Mouse (Mus musculus) lung, postnatal 36 days (tissue): ENCODE results near the gene 1700029H14Rik.

Experiments used
- DNase-seq: peaks from one replicate; pipeline ENCODE4 v3.0.0; 2022; ENCODE audit warnings: mixed read lengths

1700029H14Rik gene

DNA sequence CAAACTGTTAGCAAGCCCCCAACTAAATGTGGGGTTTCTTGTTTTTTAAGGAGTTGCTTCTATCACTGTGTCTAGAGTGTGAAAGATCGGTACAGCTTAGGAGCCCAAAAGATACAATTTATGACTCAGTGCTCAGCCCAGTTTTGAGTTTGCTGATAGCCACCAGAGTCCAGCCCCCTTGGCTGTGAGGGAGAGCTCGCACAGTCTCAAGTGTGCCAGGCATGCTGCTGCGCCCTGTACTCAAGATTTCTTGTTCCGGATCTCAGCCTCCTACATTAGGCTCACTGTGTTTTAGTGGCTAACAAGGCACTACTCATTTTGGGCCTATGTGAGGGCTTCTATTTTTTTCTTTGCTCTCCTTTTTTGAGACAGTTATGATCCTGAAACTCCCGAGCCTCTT, 22.1 kb downstream of the 1700029H14Rik start:
- DNase-seq, result peak; percentile 61

- DNase-seq, result peak; percentile 95
Measured at GRCm38 (mm10) chr8:13538821-13539220, 23.4 kb downstream of the 1700029H14Rik start.

DNA sequence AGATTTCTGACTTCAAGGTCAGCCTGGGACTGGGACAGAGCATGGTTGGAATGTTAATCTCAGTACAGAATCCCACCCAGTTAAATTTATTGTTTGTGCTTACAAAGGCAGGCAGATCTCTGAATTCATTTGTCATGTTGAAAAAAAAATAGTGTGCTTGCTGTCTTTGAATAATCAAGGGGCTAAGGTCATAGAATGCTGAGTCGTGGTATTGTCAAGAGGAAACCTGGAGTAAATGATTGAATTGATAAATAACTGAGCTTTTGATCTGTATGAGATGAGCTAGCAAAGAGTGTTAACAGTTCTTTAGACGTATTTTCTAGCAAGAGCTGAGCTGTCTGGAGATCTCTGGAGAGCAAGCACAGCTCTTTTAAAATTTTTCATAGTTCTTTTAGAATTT, 25.2 kb downstream of the 1700029H14Rik start:
- no peak for DNase-seq

DNA sequence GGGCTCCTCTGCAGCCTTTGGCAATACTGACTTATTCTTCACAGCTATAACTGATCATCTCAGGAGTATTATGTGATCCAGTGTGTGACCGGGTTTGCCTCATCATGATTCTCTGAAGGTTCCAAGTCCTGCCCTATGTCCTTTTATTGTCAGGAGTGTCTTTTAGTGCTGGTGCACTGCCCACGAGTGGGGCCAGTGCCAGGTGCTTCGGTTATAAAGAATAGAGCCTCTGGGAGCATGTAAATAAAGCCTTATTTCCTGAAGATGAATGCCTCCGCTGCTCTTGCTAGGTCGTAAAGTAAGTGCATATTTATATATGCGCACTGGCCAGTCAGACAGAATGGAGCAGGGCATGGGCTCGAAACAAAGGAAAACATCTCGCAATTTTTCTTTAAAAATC, 29.1 kb downstream of the 1700029H14Rik start:
- DNase-seq, result peak; percentile 47

- no peak for DNase-seq
Measured at GRCm38 (mm10) chr8:13531602-13532171, 30.6 kb downstream of the 1700029H14Rik start.

GRCm38 (mm10) chr8:13530941-13531340, 31.3 kb downstream of the 1700029H14Rik start:
- DNase-seq, result peak; percentile 96

DNA sequence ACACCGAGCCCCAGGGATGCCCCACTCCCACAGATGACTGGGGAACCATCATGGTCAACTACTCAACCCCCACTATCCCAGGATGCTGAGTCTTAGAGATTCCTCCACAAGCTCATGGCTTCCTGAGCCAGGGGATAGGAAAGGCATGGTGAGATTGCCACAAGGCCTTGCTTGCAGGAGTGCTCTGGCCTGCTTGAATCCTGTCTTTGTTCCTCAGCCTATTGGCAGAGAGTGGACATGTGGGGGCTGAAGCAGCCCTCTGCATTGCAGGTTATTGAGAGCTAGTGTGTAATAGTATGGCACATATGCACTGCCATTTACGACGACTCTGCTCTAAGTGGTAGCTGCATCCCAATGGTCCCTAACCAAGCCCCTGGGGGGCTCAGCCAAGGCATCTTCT, 31.9 kb downstream of the 1700029H14Rik start:
- no peak for DNase-seq

DNA sequence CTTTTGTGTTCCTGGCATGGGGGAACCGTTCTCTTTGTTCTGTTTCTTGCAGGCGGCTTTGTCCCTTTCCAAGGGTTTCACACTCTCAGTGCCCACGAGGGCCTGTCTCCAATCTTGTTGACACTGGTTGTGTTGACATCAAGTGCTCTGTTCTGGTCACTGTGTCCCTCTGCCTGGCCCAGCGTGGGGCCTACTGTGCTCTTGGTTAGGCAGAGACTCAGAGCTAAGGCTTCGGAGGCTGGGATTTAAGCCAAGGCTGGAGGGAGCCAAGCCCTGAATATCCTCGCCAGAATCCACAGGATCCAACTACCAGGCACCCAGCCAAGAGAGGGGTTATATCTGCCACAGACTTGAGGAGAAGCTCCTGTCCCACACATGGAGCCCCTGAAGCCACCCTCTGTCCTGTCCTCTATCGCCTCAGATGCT, 32.4 kb downstream of the 1700029H14Rik start:
- peak; percentile 90 for DNase-seq

GRCm38 (mm10) chr8:13529011-13529840, 33.0 kb downstream of the 1700029H14Rik start:
- peak; percentile 35 for DNase-seq

DNA sequence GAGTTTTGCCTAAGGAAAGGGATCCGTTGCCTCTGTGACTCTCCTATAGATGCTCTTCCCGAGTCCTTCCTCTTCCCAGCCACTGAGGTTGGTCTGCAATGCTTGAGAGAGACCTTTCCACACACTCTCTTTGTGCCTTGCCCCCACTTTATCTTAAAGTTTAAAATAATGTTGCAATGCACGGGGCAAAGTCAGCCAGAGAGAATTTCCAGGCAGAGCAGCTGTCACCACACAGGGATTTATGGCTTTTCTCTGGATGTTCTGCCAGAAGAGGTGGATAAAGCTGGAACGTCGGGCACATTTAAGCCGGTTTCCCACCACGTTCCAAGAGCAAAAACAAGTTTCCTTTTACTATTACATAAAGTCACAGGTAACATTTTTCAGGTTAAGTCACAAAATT, 40.9 kb downstream of the 1700029H14Rik start:
- DNase-seq, result no peak

DNA sequence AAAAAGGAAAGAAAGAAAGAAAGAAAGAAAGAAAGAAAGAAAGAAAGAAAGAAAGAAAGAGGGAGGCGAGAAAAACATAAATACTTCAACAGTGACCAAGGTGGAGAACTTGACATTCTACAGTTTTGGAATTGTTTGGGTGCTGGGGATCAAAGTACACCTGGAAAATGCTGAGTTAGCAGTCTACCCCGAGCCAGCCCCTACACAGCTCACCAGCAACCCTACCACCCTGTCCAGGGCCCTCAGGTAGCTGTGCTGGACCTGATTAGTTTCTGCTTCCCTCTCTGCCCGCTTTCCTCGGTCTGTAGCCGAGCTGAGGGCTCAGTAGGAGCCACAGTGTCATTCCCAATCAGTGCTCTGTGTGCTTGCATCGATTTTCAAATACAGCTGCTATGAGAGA, 41.9 kb downstream of the 1700029H14Rik start:
- no peak for DNase-seq

GRCm38 (mm10) chr8:13519503-13519902, 42.8 kb downstream of the 1700029H14Rik start:
- DNase-seq, result no peak

DNA sequence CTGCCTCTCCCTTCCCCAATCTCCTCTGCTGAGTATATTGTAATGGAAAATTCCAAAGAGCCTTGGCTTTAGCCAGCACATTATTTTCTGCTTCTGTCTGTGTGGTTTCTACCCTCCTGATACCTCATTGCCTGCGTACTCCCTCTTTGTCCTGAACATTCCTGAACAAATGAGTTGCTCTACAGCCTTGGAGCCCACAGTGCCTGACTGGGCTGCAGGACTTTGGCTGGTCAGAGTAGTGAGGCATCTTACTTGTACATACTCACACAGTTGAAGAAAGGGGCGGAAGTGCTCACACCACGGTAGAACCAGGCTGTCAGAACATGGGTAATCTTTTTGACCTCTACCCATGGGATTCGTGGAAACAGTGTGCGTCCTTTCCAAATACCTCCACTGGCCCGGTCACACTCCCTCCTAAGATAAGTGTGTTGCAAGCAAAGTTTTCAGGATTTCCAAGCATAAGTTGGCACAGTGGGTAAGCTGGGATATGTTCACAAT, 44.9 kb downstream of the 1700029H14Rik start:
- no peak for DNase-seq

DNA sequence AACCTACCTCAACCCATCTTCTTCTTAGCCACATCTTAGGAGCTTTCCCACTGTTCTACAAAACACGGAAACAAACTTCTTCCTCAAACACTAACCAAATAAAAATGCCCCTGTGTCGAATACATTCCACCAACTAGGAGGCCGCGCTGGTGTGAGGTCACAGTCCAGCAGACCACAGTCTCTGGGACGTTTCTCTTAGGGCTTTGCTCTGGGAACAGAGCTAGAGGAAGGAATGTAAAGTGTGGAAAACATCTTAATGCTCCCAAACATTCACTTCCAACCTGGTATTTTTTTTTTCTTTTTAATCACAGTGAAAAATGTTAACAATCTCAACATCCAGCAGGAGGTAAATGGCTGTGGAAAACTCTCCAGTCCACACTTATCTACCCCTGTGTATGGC, 45.5 kb downstream of the 1700029H14Rik start:
- no peak for DNase-seq

GRCm38 (mm10) chr8:13516011-13516442, 46.2 kb downstream of the 1700029H14Rik start:
- DNase-seq, result peak; percentile 83

DNA sequence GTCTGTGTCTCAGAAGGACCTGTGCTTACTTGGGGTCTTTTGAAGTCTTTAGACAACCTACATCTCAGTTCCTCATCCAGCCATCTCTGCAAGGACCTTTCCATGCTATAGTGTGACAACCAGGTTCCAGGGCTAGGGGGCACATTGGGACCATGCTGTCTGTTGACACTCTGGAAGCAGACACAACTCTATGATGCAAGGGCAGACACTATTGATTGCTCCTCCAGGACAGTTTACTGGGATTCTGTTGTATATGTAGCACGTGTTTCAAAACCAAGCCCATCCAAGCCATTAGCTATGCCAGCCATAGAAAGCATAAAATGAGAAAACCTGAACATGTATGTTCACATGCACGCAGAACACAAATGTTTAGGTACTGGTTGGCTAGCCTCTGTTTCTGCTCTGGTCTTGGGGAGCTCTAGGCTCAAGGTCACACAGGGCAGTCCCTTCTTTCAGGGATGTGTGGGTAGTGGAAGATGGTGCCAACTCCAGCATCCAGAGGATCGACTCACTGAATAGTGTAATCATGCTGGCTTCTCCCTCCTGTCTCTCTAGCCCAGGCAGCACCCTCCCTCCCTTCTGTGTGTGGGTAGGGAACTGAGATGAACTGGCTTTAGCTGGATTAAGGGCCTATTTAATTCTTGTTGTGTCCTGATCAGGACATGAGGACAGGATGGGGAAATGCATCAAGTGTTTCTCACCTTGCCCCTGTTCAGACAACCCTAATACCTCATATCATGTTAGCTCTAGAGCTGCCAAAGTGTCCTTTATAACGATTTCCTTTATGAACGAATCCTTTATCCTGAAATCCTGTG, 48.5 kb downstream of the 1700029H14Rik start:
- no peak for DNase-seq

- no peak for DNase-seq
Measured at GRCm38 (mm10) chr8:13512677-13513076, 49.6 kb downstream of the 1700029H14Rik start.

DNA sequence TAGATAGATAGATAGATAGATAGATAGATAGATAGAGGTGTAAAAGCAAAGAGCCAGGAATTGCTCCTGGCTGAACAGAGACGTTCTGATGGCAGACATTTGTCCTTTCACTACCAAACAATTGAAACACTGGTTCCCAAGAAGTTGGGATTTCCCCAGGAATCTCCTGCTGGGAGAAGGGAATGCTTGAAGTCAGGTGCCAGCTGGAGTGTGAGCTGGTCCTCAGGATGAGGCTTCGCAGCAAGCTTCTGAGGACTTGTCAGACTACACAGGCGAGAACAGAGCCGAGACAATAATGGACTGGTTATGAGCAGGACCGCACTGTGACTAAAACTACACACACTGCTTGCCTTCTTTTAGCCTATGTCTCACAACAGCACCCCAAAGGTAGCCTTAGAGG, 50.2 kb downstream of the 1700029H14Rik start:
- no peak for DNase-seq

DNA sequence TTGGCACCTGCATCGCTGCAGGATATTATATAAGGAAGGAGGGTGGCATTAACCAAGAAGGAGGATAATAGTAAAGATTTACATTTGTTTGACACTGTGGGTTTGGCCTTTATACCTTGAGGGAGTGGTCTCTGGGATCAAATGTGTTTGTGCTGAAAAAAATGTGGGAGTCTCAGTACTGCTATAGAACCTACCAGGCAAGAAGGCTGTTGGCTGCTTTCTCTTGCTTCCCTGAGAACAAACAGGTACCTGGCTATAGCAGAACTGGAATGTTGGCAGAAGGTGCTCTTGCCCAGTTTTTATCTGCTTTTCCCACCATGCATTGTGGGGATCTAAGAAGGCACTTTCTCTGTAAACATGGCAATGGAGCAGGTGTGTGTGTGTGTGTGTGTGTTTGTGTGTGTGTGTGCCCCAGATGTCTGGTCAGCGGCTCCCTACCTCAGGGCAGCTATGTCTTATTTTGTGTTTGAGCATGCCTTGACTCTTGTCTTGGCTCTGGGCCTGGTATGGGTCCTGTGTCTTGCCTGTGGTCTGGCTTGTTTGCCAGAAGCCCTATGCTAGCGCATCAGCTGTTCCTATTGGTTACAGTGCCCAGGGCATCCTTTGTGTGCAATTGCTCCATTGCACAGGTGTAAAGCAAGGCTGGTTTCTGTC, 54.9 kb downstream of the 1700029H14Rik start:
- DNase-seq, result peak; percentile 30

- DNase-seq, result peak; percentile 90
Measured at GRCm38 (mm10) chr8:13506849-13507248, 55.4 kb downstream of the 1700029H14Rik start.

DNA sequence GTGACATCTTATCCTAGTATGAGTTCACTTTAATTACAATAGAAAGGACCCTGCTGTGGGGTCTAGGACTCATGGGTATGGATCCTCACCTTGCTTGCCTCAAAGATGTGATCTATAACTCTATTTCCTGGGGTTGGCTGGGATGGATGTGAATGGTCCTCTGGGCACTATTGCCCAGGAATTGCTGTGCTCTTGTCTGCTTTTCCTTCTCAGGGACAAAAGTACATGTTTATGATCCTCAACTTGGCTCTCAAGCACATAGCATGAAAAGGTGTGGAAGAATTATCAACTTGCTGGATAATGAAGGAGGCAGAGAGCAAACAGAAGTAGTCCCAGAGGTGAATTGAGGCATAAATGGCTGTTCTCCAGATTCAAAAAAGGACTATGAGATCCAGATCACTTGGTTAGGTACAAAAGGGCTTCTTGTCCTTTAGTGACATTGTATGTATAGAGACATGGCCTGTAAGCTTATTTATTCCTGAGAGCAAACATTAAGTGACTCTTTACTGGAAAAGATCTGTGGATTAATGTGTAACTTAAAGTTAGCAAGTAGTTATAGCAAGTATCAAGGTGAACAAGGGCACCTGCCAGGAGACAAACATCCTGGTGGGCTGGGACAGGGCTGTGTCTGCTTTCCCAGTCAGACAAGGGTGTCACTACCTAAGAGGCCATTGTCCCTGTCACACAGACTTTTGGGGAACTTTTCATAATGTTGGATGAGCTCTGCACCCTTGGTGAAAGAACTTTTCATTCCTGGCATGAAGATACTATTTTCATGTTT, 57.2 kb downstream of the 1700029H14Rik start:
- no peak for DNase-seq
